Mouse (Mus musculus) common myeloid progenitor, adult 5-6 weeks (primary cell): ENCODE data around the gene Cyp2d11. TPM values are rescaled to one million over a fixed set of nuclear protein-coding genes. Genes with fewer than 3 reads are reported as not detected.
"Not testable (repeated sequence)": the region's sequence is repeated elsewhere in the genome, so short reads cannot be mapped to it uniquely, and the experiment has no call there.

Experiments
- ATAC-seq: replicated peaks from 2 replicates; pipeline ENCODE4 v1.8.0; 2016; ENCODE audit warnings: low read depth, mild to moderate bottlenecking, moderate TSS enrichment, inconsistent platforms; ENCODE audit not compliant: poor library complexity, severe bottlenecking
- total RNA-seq: library from RNA; stranded (forward); fragments of 200-1000, 187-1606 nt; gene quantifications from 2 replicates; pipeline ENCODE4 v1.2.3, GENCODE M21; 2017

The Cyp2d11 gene
- total RNA-seq, 1 experiment from 2014 or later, result not detected

GRCm38 (mm10) chr15:82382441-82382840 lies 11.4 kb downstream of the Cyp2d11 start:
- ATAC-seq, result no peak

- no peak for ATAC-seq
Measured at GRCm38 (mm10) chr15:82380714-82381062, 13.1 kb downstream of the Cyp2d11 start.

DNA sequence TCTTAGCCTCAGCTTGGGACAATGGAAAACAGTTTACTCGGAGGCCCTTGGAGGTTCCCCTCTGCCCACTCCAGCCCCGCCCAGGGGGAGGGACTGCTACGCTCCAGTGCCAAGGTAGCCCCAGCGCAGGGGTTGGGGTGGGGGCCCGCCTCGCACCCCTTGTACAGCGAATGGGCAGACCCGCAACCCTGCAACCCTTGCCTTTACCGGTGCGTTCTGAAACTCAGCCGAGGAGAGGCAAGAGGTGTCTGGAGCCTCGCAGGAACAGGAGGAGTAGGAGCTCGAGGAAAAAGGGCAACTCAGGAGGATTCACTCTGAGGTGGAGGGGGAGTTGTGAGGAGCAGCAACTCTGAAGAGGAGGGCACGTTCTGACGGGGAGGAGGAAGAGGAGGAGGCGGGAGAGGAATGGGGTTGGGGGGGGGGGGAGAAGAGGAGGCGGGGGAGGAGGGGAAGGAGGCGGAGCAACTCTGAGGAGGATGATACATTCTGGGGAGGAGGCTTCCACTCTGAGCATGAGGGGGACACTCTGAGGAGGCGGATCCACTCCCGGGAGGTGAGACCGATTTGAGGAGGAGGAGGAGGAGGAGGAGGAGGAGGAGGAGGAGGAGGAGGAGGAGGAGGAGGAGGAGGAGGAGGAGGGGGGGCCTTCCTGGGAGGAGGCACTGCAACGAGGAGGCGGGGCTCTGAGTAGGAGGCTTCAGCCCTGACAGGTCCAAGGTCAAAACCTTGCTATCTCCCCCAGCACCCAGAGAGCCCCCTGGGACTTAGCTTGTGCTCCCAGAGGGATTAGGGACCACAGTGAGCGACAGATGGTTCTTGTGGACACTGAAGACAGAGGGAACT lies 13.7 kb downstream of the Cyp2d11 start, which contains the start of gene Cyp2d22:
Cyp2d22 (minus strand) TSS at position 390 of the 843 bp plus-strand sequence.
- ATAC-seq, result peak; percentile 76

GRCm38 (mm10) chr15:82379511-82379870 lies 14.3 kb downstream of the Cyp2d11 start:
- ATAC-seq, result peak; percentile 27; the same call in 1 of the 2 replicates

DNA sequence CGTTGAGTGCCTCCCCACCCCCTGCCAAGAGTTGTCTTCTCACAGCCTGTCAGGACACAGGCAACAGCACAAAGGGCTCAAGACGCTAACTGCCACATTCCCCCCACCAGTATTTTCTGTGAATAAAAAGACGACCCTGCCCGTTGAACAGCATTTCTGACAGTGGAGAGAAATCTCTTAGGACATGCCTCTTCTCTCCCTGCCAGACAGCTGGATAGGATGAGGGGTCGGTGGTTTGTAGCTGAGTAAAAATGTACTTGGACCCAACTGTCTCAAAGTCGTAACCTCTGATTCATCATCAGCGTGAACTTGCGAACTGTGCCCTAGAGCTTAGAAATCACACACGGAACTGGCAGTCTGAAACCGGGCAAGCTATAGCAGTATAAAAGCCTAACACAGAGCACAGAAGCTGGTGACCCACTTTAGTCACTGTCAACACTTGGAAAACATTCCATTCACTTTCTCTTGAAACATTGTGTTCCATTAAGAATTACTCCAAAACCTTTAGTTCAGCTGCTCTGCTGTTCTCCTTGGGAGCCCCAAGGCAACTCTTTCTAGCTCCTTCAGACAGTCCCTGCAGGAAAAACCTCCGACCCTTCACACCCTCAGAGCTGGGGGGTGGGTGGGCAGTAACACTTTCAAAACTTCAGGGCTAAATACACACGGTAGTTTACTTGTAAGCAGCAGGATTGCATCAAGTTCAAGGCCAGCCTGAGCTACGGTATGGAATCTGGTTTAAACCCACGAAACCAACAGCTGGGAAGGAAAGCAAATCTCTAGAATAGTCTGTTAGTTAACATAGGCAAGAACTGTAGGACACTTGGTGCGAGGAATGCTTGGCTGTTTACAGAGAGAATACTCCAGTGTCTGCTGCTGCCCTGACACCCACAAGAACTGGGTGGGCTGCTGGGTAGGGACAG lies 15.3 kb downstream of the Cyp2d11 start:
- ATAC-seq, result no peak

- ATAC-seq, result no peak
Measured at GRCm38 (mm10) chr15:82377701-82378100, 16.1 kb downstream of the Cyp2d11 start.

DNA sequence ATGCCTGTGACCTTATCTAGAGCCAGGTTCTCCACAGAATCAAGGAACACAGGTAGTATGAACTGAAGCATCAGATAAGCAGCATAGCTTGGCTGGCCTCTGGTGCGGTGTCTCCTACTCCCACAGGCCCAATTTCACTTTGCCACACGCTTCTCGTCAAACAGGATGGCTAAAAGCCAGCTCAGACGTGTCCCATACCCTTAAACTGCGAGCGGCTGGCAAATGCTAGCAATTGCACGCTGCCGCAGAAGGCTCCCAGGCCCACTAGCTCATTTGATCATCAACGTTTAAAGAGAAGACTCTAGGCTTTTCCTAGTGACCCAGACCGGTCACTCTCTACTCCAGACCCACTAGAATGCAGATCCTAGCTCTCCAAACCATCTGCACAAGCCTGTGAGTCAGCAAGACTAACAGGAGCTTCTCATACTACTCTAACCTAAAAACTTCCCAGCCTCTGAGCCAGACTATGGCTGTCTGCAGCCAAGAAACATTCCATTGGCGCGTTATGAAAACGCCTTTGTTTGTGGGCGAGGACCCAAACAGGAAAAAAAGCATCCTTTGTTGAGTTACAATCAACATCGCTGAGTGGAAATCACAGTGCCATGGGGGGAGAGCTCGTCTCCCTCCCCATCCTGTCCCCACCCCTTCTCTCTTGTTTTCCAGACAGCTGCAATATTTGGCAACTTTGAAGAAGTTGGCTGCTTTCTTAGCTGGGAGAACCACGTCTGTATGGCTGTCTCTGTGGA lies 17.3 kb downstream of the Cyp2d11 start:
- no peak for ATAC-seq

DNA sequence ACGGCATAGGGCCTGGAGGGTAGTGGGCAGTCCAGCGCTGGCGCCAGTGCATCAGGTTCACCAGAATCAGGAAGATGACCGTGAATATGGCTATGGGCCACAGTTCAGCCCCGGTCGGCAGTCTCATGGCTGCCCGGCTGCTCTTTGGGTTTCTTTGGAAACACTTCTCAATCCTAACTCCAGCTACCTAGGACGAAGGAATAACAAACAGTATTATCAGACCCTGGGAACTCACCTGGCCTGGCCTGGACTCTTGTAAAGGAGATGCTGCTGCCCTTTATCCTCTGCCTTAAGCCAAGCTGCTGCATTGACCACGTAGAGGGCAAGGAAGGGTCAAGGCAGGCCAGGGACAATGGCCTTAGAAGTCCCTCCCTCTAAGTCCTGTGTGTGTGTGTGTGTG lies 18.0 kb downstream of the Cyp2d11 start:
- ATAC-seq, result no peak

GRCm38 (mm10) chr15:82374437-82374836 lies 19.4 kb downstream of the Cyp2d11 start:
- ATAC-seq, result no peak

GRCm38 (mm10) chr15:82372991-82373390 lies 20.8 kb downstream of the Cyp2d11 start:
- no peak for ATAC-seq

GRCm38 (mm10) chr15:82372446-82372845 lies 21.4 kb downstream of the Cyp2d11 start:
- ATAC-seq, result no peak

- ATAC-seq, result no peak
Measured at GRCm38 (mm10) chr15:82368851-82369250, 25.0 kb downstream of the Cyp2d11 start.

DNA sequence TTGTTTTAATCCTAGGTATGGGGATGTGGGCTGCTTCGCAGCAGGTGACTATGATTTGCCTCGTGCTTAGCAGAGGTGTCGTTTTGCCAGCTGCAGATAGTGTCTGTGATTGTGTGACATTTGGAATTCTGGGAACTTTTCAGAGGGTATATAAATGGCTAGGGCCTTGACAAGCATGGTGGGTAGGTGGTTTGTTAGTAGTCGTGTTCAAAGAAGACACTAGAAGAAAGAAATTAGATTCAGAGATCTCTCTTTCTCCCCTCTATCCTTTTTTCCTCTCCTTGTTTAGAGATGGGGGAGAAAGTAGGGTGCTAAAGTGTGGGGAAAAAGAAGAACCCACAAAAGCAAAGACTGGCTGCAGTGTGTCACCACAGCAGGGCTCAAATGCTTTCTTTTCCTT lies 25.7 kb downstream of the Cyp2d11 start:
- ATAC-seq, result no peak

DNA sequence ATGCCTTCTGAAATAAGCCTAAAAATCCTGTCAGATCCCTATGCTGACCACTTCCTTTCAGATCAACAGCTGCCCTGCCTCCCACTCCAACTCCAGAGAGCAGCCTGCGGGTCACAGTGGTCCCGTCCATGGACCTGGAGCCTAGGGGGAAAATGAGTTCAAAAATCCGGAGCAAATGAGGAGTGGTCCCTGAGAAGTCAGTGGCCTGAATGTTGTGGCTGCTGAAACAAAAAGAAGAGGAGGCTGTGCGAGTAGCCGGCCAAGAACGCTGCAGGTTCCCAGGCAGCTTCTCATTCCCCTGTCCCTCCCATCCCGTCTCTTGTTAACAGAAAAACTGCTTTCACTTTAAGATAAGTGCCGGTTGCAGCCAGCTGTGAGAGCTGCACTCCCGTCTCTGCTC lies 29.3 kb downstream of the Cyp2d11 start:
- not testable (repeated sequence) for ATAC-seq

- ATAC-seq, result not testable (repeated sequence)
Measured at GRCm38 (mm10) chr15:82363801-82364200, 30.0 kb downstream of the Cyp2d11 start.

DNA sequence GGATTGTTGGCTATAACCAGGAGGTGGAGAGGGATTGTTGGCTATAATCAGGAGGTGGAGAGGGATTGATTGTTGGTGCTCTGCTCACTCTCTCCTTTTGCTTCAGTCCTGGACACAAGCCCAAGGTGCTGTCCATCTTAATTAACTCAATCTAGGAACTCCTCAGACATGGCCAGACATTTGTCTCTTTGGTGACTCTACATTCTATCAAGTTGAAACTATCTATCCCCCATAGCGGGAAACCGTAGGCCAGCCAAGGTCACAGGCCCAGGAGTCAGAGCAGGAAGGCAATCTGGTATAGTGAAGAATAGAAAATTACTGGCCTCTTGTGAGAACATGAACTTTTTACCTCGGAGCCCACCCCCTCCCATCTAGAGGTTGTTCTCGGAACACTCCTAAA lies 31.6 kb downstream of the Cyp2d11 start:
- no peak for ATAC-seq

DNA sequence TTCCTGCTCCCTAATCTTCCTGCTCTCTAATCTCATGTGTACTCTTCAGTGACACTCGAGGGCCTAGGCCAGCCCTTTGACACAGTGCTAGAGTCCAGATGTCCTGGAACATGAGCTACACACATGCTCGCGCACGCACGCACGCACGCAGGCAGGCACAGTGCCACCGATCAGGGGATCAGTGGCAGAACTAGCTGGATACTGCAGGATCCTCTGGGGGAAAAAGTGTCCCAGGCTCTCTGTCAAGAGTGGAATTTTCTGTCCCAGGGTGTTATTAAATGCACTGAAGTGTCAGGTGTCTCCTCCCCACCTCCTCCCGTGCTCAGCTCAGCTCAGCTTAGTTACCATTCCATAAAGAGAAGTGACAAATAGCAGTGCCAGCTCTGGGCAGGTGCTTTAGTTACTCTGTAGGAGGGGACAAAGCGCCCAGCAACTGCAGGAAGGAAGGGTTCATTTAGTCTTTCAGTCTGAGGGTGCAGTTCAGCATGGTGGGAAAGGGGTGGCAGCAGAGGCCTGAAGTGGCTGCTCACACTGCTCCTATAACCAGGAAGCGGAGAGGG lies 32.3 kb downstream of the Cyp2d11 start:
- peak; percentile 97 for ATAC-seq

DNA sequence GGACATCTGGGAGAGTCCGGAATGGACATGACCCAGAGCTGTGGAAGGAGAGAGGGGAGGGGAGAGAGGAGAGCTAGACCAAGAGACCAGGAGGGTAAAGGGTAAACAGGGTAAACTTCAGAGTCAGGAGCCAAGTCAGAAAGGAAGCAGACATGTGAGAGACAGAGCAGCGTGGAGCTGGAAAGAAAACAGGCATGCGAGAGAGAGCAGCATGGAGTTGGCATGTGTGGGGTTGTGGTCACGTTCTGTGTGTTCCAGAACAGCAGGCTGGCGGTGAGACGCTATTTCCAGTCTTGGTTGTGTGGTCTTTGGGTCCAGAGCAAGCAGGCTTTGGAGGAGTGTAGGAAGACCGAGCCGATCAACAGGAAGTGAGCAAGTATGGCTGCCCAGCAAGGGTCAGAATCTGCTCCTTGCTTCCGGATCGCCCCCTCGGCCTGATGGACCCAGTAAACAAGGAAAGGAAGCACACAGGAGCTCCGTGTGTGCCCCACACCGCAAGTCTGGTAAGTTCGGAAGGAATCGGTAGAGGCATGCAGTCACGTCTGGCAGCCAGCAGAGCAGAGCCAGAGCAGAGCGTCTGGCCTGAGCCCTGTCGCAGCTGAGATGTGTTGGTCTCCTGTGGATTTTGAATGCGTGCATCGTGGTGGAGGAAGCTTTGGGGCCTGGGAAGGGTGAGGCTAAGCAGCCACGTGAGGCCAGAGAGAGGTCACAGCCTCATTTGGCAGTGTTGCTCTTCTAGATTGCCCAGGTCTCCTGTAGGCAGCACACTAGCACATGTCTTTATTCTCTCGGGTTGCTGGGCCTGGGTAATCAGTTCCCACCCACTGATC lies 35.2 kb downstream of the Cyp2d11 start:
- ATAC-seq, result no peak
